Mouse (Mus musculus) limb, embryonic 14.5 days (tissue): ENCODE data around the gene Cdc42bpa. TPM values are rescaled to one million over a fixed set of nuclear protein-coding genes. Genes with fewer than 3 reads are reported as not detected.

Experiments
- ATAC-seq: fragments of 200-750 bp; cut with Nextera tagmentation; 2 replicates; pipeline ENCODE4 v1.8.0; 2017; ENCODE audit warnings: low read depth, moderate number of reproducible peaks, moderate TSS enrichment; ENCODE audit not compliant: low FRiP score
- DNase-seq: peaks from one replicate; pipeline ENCODE4 v3.0.0-alpha.2; 2015; ENCODE audit warnings: low spot score
- H3K27ac ChIP-seq: fragments of 300-500 bp; sonication (generic); replicated peaks from 2 replicates; pipeline ENCODE4 v1.5.1; 2014; ENCODE audit warnings: low read depth, mild to moderate bottlenecking, low read length, moderate library complexity, mixed read lengths
- H3K27me3 ChIP-seq: fragments of 300-500 bp; sonication (generic); 2 replicates; pipeline ENCODE4 v1.6.1; 2014; ENCODE audit warnings: low read length, mixed read lengths; ENCODE audit not compliant: control insufficient read depth, insufficient read depth
- H3K36me3 ChIP-seq: fragments of 300-500 bp; sonication (generic); 2 replicates; pipeline ENCODE4 v1.6.1; 2014; ENCODE audit warnings: mild to moderate bottlenecking, low read length, moderate library complexity, mixed read lengths; ENCODE audit not compliant: control insufficient read depth, insufficient read depth
- H3K4me1 ChIP-seq: fragments of 300-500 bp; sonication (generic); 2 replicates; pipeline ENCODE4 v1.6.1; 2014; ENCODE audit warnings: antibody characterized with exemption, low read length, mixed read lengths; ENCODE audit not compliant: control insufficient read depth, insufficient read depth
- H3K4me2 ChIP-seq: fragments of 300-500 bp; sonication (generic); replicated peaks from 2 replicates; pipeline ENCODE4 v1.6.1; 2014; ENCODE audit warnings: low read depth, mild to moderate bottlenecking, low read length, moderate library complexity; ENCODE audit not compliant: severe bottlenecking
- H3K4me3 ChIP-seq: fragments of 300-500 bp; sonication (generic); replicated peaks from 2 replicates; pipeline ENCODE4 v1.5.1; 2014; ENCODE audit warnings: low read length
- H3K9ac ChIP-seq: fragments of 300-500 bp; sonication (generic); 2 replicates; pipeline ENCODE4 v1.6.1; 2014; ENCODE audit warnings: mild to moderate bottlenecking, low read depth, low read length, moderate library complexity; ENCODE audit not compliant: severe bottlenecking
- H3K9me3 ChIP-seq: fragments of 300-500 bp; sonication (generic); 2 replicates; pipeline ENCODE4 v1.6.1; 2016; ENCODE audit warnings: low read length; ENCODE audit not compliant: control insufficient read depth
- POLR2A ChIP-seq: fragments of 200-500 bp; IDR thresholded peaks from 2 replicates; pipeline ENCODE4 v1.8.0; 2012; ENCODE audit warnings: inconsistent platforms, mild to moderate bottlenecking, moderate library complexity, borderline replicate concordance; ENCODE audit not compliant: insufficient read depth, insufficient read length; ENCODE audit errors: extremely low read depth
- WGBS: fragments of 180-500 bp; shearing (Covaris S2); extraction: QIAGEN DNeasy Blood & Tissue Kit; methylation state at CpG from one replicate; pipeline ENCODE4 v1.1.7; 2014; 5-methylcytosine and 5-hydroxymethylcytosine counted together
- polyA plus RNA-seq, 2 experiments: library from polyadenylated mRNA; depleted of rRNA in 1 of 2; stranded (reverse) in 1 of 2; unstranded in 1 of 2; fragments of >200 nt; fragmentation: Nextera tagmentation in 1 of 2; extraction: Ambion mirVana in 1 of 2; gene quantifications; 2 replicates each; pipeline versions ENCODE4 v1.2.1 to v1.2.3; 2012 to 2014

The Cdc42bpa gene
- polyA plus RNA-seq, 2 experiments: 16.8 to 29.1 TPM

- H3K36me3 ChIP-seq: peaks cover 31% of the 10 kb centered on the region
- WGBS: 67% methylated on average over 2 of the region's 2 CpGs
These were observed 198.4 kb downstream of the Cdc42bpa start for GRCm38 (mm10) chr1:180158648-180159047.

GRCm38 (mm10) chr1:180160545-180160944, 200.3 kb downstream of the Cdc42bpa start:
- H3K27ac ChIP-seq: no peak overlapping the region
- TF ChIP-seq POLR2A: no peak
- peaks cover 34% of the 10 kb centered on the region for H3K36me3 ChIP-seq
- no peaks in the 10 kb centered on the region for H3K27me3 ChIP-seq
- H3K9ac ChIP-seq: no peak overlapping the region
- no peak for DNase-seq
- no peak for ATAC-seq
- no peak overlapping the region for H3K4me2 ChIP-seq
- WGBS: 71% methylated on average over 2 of the region's 2 CpGs
- H3K4me1 ChIP-seq: no peaks in the 10 kb centered on the region
- no peaks in the 10 kb centered on the region for H3K9me3 ChIP-seq
- no peak overlapping the region for H3K4me3 ChIP-seq

More at GRCm38 (mm10) chr1:180158648-180159047, 198.4 kb downstream of the Cdc42bpa start:
- Histone ChIP-seq H3K27ac (no peak overlapping the region), H3K9ac (no peak overlapping the region), H3K9me3 (no peaks in the 10 kb centered on the region), H3K4me1 (no peaks in the 10 kb centered on the region), H3K4me3 (no peak overlapping the region), H3K27me3 (no peaks in the 10 kb centered on the region), H3K4me2 (no peak overlapping the region)
- no peak for DNase-seq
- no peak for ATAC-seq
- TF ChIP-seq POLR2A: no peak

DNA sequence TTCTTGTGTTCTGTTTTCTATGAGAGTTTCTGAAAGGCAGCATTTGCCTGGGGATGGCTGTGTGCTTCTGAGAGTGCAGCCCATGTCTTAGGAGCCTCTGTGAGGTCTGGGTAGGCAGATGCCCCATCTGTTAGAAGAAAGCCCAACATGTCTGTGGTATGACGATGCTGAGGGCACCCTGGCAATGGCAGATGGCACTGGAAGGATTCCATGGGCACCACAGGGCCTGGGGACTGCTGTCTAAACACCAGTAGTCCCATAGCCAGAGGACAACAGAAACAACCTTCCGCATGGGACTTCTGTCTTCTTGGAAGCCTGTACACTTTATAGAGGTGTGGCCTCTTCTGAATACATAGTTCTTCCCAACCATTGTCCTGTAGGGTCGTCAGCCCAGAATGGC, 200.9 kb downstream of the Cdc42bpa start:
- Histone ChIP-seq H3K4me1 (no peaks in the 10 kb centered on the region), H3K4me3 (no peak overlapping the region), H3K27ac (no peak overlapping the region), H3K4me2 (no peak overlapping the region), H3K9me3 (no peaks in the 10 kb centered on the region), H3K36me3 (peaks cover 40% of the 10 kb centered on the region), H3K27me3 (no peaks in the 10 kb centered on the region), H3K9ac (no peak overlapping the region)
- no peak for TF ChIP-seq POLR2A
- ATAC-seq (no peak), DNase-seq (no peak)
- WGBS: 91% methylated on average over 3 of the region's 3 CpGs

DNA sequence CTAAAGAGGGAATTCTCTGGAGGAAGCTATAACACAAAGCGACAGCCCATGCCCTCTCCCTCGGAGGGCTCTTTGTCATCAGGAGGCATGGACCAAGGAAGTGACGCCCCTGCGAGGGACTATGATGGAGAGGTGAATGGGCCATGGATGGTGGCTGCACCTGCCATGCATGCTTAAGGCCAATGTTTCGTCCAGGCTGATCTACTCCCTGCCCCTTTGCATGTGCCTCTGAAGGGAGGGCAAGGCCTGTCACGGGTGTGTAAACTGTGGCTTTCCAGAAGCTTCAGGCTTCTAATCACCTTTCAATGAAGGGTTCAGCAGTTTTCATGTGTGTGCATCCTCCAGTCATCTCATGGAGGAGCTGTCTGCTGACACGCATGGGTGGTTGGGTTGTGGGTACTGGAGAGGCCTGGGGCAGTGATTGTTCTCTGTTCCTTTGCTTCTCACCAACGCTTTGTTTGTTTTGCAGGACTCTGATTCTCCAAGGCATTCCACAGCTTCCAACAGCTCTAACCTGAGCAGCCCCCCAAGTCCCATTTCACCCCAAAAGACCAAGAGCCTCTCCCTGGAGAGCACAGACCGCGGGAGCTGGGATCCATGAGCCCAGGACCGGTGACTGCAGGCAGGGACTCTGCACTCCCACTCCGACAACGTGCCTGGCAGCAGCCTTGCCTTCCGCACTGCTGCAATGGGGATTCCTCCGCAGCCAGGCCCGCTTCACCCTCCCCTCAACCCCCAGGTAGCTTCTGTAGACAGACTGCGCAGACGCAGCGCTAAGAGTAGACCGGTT, 201.5 kb downstream of the Cdc42bpa start:
- no peak for DNase-seq
- WGBS: 93% methylated on average over 20 of the region's 20 CpGs
- no peak overlapping the region for H3K9ac ChIP-seq
- H3K9me3 ChIP-seq: no peaks in the 10 kb centered on the region
- no peak overlapping the region for H3K27ac ChIP-seq
- no peak for TF ChIP-seq POLR2A
- H3K36me3 ChIP-seq: peaks cover 40% of the 10 kb centered on the region
- no peak overlapping the region for H3K4me2 ChIP-seq
- no peaks in the 10 kb centered on the region for H3K4me1 ChIP-seq
- H3K4me3 ChIP-seq: no peak overlapping the region
- no peaks in the 10 kb centered on the region for H3K27me3 ChIP-seq
- no peak for ATAC-seq

DNA sequence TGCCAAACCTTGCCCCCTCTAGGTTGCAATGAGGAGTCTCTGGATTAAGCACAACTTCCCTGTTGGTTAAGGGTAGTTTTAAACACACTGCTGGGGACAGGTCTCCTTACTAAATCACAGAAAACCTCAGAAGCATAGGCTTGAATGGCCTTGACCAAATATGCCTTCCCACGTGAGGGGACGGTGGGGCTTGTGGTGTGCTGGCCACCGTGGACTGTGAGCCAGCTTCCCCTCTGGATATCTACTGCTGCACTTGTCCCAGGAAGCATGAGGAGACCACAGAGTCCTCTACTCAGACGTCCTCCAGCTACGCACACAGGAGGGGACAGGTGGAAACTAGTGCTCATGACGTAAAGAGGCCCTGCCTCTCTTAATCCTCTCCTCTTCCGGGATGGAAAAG, 202.7 kb downstream of the Cdc42bpa start:
- H3K4me1 ChIP-seq: no peaks in the 10 kb centered on the region
- H3K9me3 ChIP-seq: no peaks in the 10 kb centered on the region
- no peak overlapping the region for H3K4me3 ChIP-seq
- no peak overlapping the region for H3K27ac ChIP-seq
- H3K36me3 ChIP-seq: peaks cover 45% of the 10 kb centered on the region
- no peak for TF ChIP-seq POLR2A
- H3K27me3 ChIP-seq: no peaks in the 10 kb centered on the region
- H3K4me2 ChIP-seq: no peak overlapping the region
- DNase-seq (no peak), ATAC-seq (no peak)
- 52% methylated on average over 7 of the region's 7 CpGs for WGBS
- H3K9ac ChIP-seq: no peak overlapping the region
